Mouse (Mus musculus): ENCODE results near the gene Pcp2. TPM values are rescaled to one million over a fixed set of nuclear protein-coding genes. Genes with fewer than 3 reads are reported as not detected.

Gene Pcp2
- polyA plus RNA-seq (2011; ENCODE audit: insufficient read depth, insufficient read length, low read depth, missing spikeins) = not detected in 2 replicates

DNA sequence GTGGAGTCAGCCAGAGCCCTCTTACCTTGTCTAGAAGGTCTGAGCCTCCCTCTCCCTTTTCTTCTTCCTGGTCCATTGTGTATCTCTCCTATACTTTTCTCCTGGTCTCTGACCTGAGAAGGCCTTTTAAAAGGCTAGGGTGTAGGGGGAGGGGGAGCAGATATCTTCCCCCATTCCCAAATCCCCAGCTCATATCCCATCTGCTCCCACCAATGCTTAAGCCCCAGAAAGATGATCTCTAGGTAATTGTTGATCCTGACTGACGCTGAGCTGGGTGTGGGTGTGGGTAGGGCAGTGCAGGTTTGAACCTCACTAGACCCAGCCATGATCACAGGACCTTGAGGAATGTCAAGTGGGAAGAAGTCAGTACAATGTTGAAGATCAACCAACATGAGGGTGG is at the start of gene Pcp2:
Gene Pcp2 (minus strand): TSS at position 101 of the 400 bp plus-strand sequence.
- Histone ChIP-seq H3K4me1 (ENCODE audit: control insufficient read depth, insufficient read depth, low read length) (no peaks in the 10 kb centered on the region), H3K4me3 (ENCODE audit: low read depth, low read length) (no peak within 1 kb of the TSS), H3K27ac (ENCODE audit: insufficient read depth, low read length) (no peak within 1 kb of the TSS), H3K9ac (ENCODE audit: low read depth, poor library complexity, severe bottlenecking) (no peak within 1 kb of the TSS), H3K27me3 (ENCODE audit: control insufficient read depth, insufficient read depth, low read length, poor library complexity, severe bottlenecking) (no peaks in the 10 kb centered on the region), H3K9me3 (replicated peaks; ENCODE audit: control insufficient read depth, insufficient read depth, low read length, poor library complexity, severe bottlenecking) (no peaks in the 10 kb centered on the region), H3K36me3 (ENCODE audit: control insufficient read depth, insufficient read depth, low read length, poor library complexity, severe bottlenecking) (no peaks in the 10 kb centered on the region; the same call in 1 of the 2 replicates)
- no peak for TF ChIP-seq CTCF (IDR thresholded peaks at IDR 0.05; ENCODE audit: low read depth, low read length)
- no peak for TF ChIP-seq EP300 (IDR thresholded peaks at IDR 0.05; ENCODE audit: insufficient read depth, low read depth, low read length)
- no peak for TF ChIP-seq POLR2A (IDR thresholded peaks at IDR 0.05; ENCODE audit: insufficient read depth, low read length)

- Histone ChIP-seq H3K36me3 (ENCODE audit: control insufficient read depth, insufficient read depth, low read length, poor library complexity, severe bottlenecking) (no peaks in the 10 kb centered on the region), H3K9ac (ENCODE audit: low read depth, poor library complexity, severe bottlenecking) (no peak overlapping the region), H3K4me1 (ENCODE audit: control insufficient read depth, insufficient read depth, low read length) (no peaks in the 10 kb centered on the region), H3K27ac (ENCODE audit: insufficient read depth, low read length) (no peak overlapping the region), H3K9me3 (replicated peaks; ENCODE audit: control insufficient read depth, insufficient read depth, low read length, poor library complexity, severe bottlenecking) (no peaks in the 10 kb centered on the region), H3K27me3 (ENCODE audit: control insufficient read depth, insufficient read depth, low read length, poor library complexity, severe bottlenecking) (no peaks in the 10 kb centered on the region), H3K4me3 (ENCODE audit: low read depth, low read length) (no peak overlapping the region)
- TF ChIP-seq CTCF (IDR thresholded peaks at IDR 0.05; ENCODE audit: low read depth, low read length) (no peak), POLR2A (IDR thresholded peaks at IDR 0.05; ENCODE audit: insufficient read depth, low read length) (no peak), EP300 (IDR thresholded peaks at IDR 0.05; ENCODE audit: insufficient read depth, low read depth, low read length) (no peak)
These were observed 49.3 kb upstream of the Pcp2 start for GRCm38 (mm10) chr8:3674671-3675070.

DNA sequence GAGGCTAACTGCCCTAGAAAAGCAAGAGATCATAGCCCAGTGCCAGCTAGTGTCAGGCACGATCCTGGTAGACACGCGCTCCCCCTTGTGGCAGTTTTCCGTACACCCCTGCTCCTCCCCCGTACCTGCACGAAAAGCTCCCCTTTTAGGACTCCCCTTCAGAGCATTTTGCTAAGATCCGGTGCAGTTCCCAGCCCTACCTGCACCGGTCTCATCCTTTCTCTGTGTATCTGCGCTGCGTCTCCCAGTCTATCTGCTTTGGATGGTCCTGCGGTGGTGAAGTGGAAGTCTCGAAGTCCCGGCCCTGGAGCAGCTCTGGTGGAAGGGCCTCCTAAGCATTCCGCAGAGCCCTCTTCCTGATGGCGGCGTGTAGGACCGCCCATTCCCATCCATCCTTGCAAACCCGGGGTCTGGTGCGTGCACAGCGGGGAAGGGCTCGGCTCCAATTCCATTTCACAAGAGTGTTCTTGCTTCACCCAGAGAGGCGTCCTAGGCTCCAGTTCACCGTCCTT is 46.7 kb upstream of the Pcp2 start, which contains the start of gene Fcor:
Gene Fcor (minus strand): TSS at position 383 of the 512 bp plus-strand sequence.
- Histone ChIP-seq H3K9me3 (replicated peaks; ENCODE audit: control insufficient read depth, insufficient read depth, low read length, poor library complexity, severe bottlenecking) (no peaks in the 10 kb centered on the region), H3K4me3 (ENCODE audit: low read depth, low read length) (peak within 1 kb of the TSS; percentile 92), H3K36me3 (ENCODE audit: control insufficient read depth, insufficient read depth, low read length, poor library complexity, severe bottlenecking) (no peaks in the 10 kb centered on the region), H3K9ac (ENCODE audit: low read depth, poor library complexity, severe bottlenecking) (peak within 1 kb of the TSS; percentile 52), H3K27me3 (ENCODE audit: control insufficient read depth, insufficient read depth, low read length, poor library complexity, severe bottlenecking) (no peaks in the 10 kb centered on the region), H3K27ac (ENCODE audit: insufficient read depth, low read length) (peak within 1 kb of the TSS; percentile 67), H3K4me1 (ENCODE audit: control insufficient read depth, insufficient read depth, low read length) (no peaks in the 10 kb centered on the region)
- TF ChIP-seq CTCF (IDR thresholded peaks at IDR 0.05; ENCODE audit: low read depth, low read length) = peak; percentile 97
- peak; percentile 32 for TF ChIP-seq POLR2A (IDR thresholded peaks at IDR 0.05; ENCODE audit: insufficient read depth, low read length)
- TF ChIP-seq EP300 (IDR thresholded peaks at IDR 0.05; ENCODE audit: insufficient read depth, low read depth, low read length) = 0 out of 2 replicates have a peak, but pooled peaks have one; percentile 51

DNA sequence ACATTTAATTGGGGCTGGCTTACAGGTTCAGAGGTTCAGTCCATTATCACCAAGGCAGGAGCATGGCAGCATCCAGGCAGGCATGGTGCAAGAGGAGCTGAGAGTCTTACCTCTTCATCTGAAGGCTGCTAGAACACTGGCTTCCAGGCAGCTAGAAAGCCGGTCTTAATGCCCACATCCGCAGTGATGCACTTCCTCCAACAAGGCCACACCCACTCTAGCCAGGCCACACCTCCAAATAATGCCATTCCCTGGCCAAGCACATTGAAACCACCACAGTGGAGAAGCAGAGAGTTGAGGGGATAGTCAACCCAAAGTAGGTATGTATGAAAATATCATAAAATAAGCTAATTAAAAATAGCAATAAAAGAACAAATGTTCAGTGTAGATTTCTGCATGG is 45.0 kb upstream of the Pcp2 start:
- H3K4me1 ChIP-seq (ENCODE audit: control insufficient read depth, insufficient read depth, low read length) = no peaks in the 10 kb centered on the region
- H3K27ac ChIP-seq (ENCODE audit: insufficient read depth, low read length) = no peak overlapping the region
- no peak overlapping the region for H3K9ac ChIP-seq (ENCODE audit: low read depth, poor library complexity, severe bottlenecking)
- TF ChIP-seq CTCF (IDR thresholded peaks at IDR 0.05; ENCODE audit: low read depth, low read length) (no peak), EP300 (IDR thresholded peaks at IDR 0.05; ENCODE audit: insufficient read depth, low read depth, low read length) (no peak), POLR2A (IDR thresholded peaks at IDR 0.05; ENCODE audit: insufficient read depth, low read length) (no peak)
- H3K9me3 ChIP-seq (replicated peaks; ENCODE audit: control insufficient read depth, insufficient read depth, low read length, poor library complexity, severe bottlenecking) = no peaks in the 10 kb centered on the region
- H3K4me3 ChIP-seq (ENCODE audit: low read depth, low read length) = no peak overlapping the region
- no peaks in the 10 kb centered on the region for H3K36me3 ChIP-seq (ENCODE audit: control insufficient read depth, insufficient read depth, low read length, poor library complexity, severe bottlenecking)
- H3K27me3 ChIP-seq (ENCODE audit: control insufficient read depth, insufficient read depth, low read length, poor library complexity, severe bottlenecking) = no peaks in the 10 kb centered on the region

GRCm38 (mm10) chr8:3665507-3665906 is 40.2 kb upstream of the Pcp2 start, which contains the start of gene Mcemp1:
TSS of gene Mcemp1 (plus strand) at chr8:3665754.
- H3K4me3 ChIP-seq (ENCODE audit: low read depth, low read length) = no peak within 1 kb of the TSS
- H3K4me1 ChIP-seq (ENCODE audit: control insufficient read depth, insufficient read depth, low read length) = no peaks in the 10 kb centered on the region
- no peak for TF ChIP-seq EP300 (IDR thresholded peaks at IDR 0.05; ENCODE audit: insufficient read depth, low read depth, low read length)
- no peak for TF ChIP-seq POLR2A (IDR thresholded peaks at IDR 0.05; ENCODE audit: insufficient read depth, low read length)
- no peak for TF ChIP-seq CTCF (IDR thresholded peaks at IDR 0.05; ENCODE audit: low read depth, low read length)
- no peaks in the 10 kb centered on the region for H3K27me3 ChIP-seq (ENCODE audit: control insufficient read depth, insufficient read depth, low read length, poor library complexity, severe bottlenecking)
- H3K27ac ChIP-seq (ENCODE audit: insufficient read depth, low read length) = no peak within 1 kb of the TSS
- no peaks in the 10 kb centered on the region for H3K36me3 ChIP-seq (ENCODE audit: control insufficient read depth, insufficient read depth, low read length, poor library complexity, severe bottlenecking)
- no peak within 1 kb of the TSS for H3K9ac ChIP-seq (ENCODE audit: low read depth, poor library complexity, severe bottlenecking)
- H3K9me3 ChIP-seq (replicated peaks; ENCODE audit: control insufficient read depth, insufficient read depth, low read length, poor library complexity, severe bottlenecking) = no peaks in the 10 kb centered on the region

- Histone ChIP-seq H3K4me3 (ENCODE audit: low read depth, low read length) (no peak overlapping the region), H3K36me3 (ENCODE audit: control insufficient read depth, insufficient read depth, low read length, poor library complexity, severe bottlenecking) (no peaks in the 10 kb centered on the region), H3K9ac (ENCODE audit: low read depth, poor library complexity, severe bottlenecking) (no peak overlapping the region), H3K27me3 (ENCODE audit: control insufficient read depth, insufficient read depth, low read length, poor library complexity, severe bottlenecking) (no peaks in the 10 kb centered on the region), H3K4me1 (ENCODE audit: control insufficient read depth, insufficient read depth, low read length) (no peaks in the 10 kb centered on the region), H3K27ac (ENCODE audit: insufficient read depth, low read length) (no peak overlapping the region), H3K9me3 (replicated peaks; ENCODE audit: control insufficient read depth, insufficient read depth, low read length, poor library complexity, severe bottlenecking) (no peaks in the 10 kb centered on the region)
- TF ChIP-seq EP300 (IDR thresholded peaks at IDR 0.05; ENCODE audit: insufficient read depth, low read depth, low read length) (no peak), POLR2A (IDR thresholded peaks at IDR 0.05; ENCODE audit: insufficient read depth, low read length) (no peak), CTCF (IDR thresholded peaks at IDR 0.05; ENCODE audit: low read depth, low read length) (no peak)
These were observed 39.1 kb upstream of the Pcp2 start for GRCm38 (mm10) chr8:3664405-3664804.
